Mouse (Mus musculus): Measurements from ENCODE around the gene Btn2a2.

- TF ChIP-seq ZC3H11A (IDR thresholded peaks at IDR 0.05; ENCODE audit: low read depth, low read length) = no peak
- TF ChIP-seq SMC3 (IDR thresholded peaks at IDR 0.05; ENCODE audit: low read depth, low read length) = no peak
- TF ChIP-seq POLR2A (IDR thresholded peaks at IDR 0.05; ENCODE audit: low read depth, low read length) = no peak
- no peak for TF ChIP-seq CTCF (conservative IDR thresholded peaks at IDR 0.05 in 1 of 2, IDR thresholded peaks at IDR 0.05 in 1 of 2; ENCODE audit: low read depth in 2 of 2, low read length in 2 of 2)
- no peak for TF ChIP-seq NRF1 (IDR thresholded peaks at IDR 0.05; ENCODE audit: low read depth, low read length)
- TF ChIP-seq USF1 (IDR thresholded peaks at IDR 0.05; ENCODE audit: low read depth, low read length) = no peak
These were observed 37.2 kb upstream of the Btn2a2 start for GRCm38 (mm10) chr13:23525901-23526300.
